Mouse (Mus musculus): ENCODE measurements at regions not wholly inside any gene's neighbourhood (a gene's known extent, or its start where the extent isn't known, plus 50 kb on each side); places are given as distances from the start of the nearest gene placed in this dataset.

DNA sequence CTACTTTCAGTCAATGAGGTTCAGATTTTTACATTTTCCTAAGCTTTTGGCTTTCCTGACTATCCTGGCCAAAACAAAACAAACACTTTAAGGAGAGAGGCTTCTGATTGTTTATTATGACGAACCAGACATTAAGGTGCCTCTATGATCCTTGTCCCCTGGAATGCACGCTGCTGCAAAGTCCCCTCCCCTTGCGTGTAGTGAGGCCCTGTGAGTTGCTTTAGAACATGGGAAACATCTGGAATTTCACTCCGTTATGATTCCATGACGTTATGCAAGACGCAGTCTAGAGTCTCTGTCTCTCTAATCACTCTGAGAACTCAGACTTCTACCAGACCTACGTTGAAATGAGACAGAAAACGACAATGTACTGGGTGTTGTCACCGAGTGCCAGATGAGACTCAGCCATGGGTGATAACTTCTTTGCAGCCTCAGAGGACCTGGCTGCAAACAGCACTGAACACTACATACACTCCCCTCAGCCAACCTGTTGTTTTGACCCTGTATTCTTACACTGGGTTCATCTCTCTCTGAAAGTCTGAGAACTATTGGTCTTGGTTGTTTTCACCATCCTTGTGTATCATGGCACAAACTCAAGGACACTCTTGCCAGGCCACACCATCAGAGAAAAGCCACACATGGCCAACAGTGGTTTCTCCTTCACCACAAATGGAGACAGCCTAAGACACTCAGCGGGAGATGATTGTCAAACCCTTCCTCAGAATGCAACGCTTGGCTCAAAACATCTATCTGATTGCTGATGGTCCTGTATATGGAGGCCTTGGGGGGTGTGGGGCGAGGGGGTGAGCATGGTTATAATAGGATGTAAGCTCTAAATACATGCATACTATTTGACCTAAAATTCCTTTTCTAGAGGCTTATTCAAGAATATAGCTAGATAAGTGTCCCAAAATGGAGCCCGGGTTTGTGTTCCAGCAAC lies 236.5 kb upstream of the Klf3 start:
- WGBS, result 94% methylated on average over 13 of the region's 13 CpGs

DNA sequence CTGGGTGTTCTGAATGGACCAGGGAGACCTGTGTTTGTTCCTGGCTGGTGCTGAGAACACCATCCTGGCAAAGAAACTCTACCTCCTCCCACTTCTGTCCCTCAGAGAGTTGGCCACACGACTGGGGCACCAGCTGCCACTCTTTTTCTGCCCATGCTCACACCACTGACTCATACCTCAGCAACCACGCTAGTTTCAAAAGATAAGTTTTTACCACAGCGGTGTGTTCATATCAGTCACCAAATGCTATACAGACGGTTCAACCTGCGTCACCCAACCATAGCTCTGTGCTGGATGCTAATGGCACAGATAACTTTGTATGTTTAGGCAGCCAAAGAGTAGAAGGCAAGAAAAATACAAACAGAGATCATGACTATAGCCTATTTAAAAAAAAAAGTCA lies 235.4 kb upstream of the Klf3 start:
- DNase-seq, result no peak
- Histone ChIP-seq H3K9ac (no peak overlapping the region), H3K4me2 (ENCODE audit: low read depth) (no peak overlapping the region), H3K27me3 (ENCODE audit: insufficient read depth, low read length) (no peaks in the 10 kb centered on the region), H3K4me1 (ENCODE audit: insufficient read depth) (no peaks in the 10 kb centered on the region), H3K36me3 (ENCODE audit: insufficient read depth) (no peaks in the 10 kb centered on the region), H3K4me3 (ENCODE audit: low read depth, low read length) (no peak overlapping the region), H3K9me3 (ENCODE audit: low read length) (no peaks in the 10 kb centered on the region), H3K27ac (ENCODE audit: low read depth, low read length) (no peak overlapping the region)
- TF ChIP-seq CTCF (IDR thresholded peaks at IDR 0.05; ENCODE audit: low read depth), result no peak
- WGBS, result 88% methylated on average over 5 of the region's 5 CpGs
- ATAC-seq, result no peak

More for the DNA sequence above, 236.5 kb upstream of the Klf3 start:
- Histone ChIP-seq H3K9me3 (ENCODE audit: low read length) (no peaks in the 10 kb centered on the region), H3K27me3 (ENCODE audit: insufficient read depth, low read length) (no peaks in the 10 kb centered on the region), H3K4me2 (ENCODE audit: low read depth) (no peak overlapping the region), H3K4me1 (ENCODE audit: insufficient read depth) (no peaks in the 10 kb centered on the region), H3K27ac (ENCODE audit: low read depth, low read length) (no peak overlapping the region), H3K36me3 (ENCODE audit: insufficient read depth) (no peaks in the 10 kb centered on the region), H3K9ac (no peak overlapping the region), H3K4me3 (ENCODE audit: low read depth, low read length) (no peak overlapping the region)
- DNase-seq (no peak), ATAC-seq (no peak)
- TF ChIP-seq CTCF (IDR thresholded peaks at IDR 0.05; ENCODE audit: low read depth), result no peak

DNA sequence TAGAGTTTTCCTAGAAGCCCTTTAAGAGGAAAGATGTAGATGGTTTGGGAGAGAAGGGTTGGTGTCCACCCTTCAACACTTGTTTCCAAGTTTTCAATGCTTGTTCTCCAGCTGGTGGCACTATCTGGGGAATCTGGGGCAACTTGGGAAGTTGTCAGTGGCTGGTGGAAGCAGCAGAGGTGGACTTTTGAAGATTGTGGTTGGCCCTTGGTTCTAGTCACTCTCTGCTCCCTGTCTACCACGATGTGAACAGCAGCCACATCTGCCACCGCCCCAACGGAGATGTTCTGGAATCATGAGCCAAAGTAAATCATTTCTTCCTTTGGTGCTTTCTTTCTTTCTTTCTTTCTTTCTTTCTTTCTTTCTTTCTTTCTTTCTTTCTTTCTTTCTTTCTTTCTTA lies 234.9 kb upstream of the Klf3 start:
- Histone ChIP-seq H3K27me3 (ENCODE audit: insufficient read depth, low read length) (no peaks in the 10 kb centered on the region), H3K27ac (ENCODE audit: low read depth, low read length) (no peak overlapping the region), H3K36me3 (ENCODE audit: insufficient read depth) (no peaks in the 10 kb centered on the region), H3K4me3 (ENCODE audit: low read depth, low read length) (no peak overlapping the region), H3K9me3 (ENCODE audit: low read length) (no peaks in the 10 kb centered on the region), H3K9ac (no peak overlapping the region), H3K4me1 (ENCODE audit: insufficient read depth) (no peaks in the 10 kb centered on the region), H3K4me2 (ENCODE audit: low read depth) (no peak overlapping the region)
- no peak for DNase-seq
- TF ChIP-seq CTCF (IDR thresholded peaks at IDR 0.05; ENCODE audit: low read depth), result no peak
- WGBS, result 90% methylated on average over 3 of the region's 3 CpGs
- no peak for ATAC-seq

DNA sequence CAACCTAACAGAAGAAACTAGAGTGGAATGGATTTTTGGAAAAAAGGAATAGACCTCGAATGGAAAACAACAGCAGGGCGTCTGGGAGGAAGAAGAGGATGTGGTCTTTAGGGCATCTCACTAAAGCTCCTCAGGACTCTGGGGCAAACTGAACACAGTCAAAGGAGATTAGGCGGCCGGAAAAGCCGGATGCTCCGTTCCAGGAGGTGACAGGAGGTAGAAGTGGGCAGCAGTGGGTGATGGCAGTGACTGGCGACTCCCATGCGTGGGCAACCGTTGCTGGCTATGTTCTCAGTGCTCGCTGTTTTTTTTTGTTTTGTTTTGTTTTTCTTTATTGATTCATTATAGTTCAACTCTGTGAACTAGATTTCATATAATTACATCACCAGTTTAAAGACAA lies 228.8 kb upstream of the Klf3 start:
- H3K4me3 ChIP-seq (ENCODE audit: low read depth, low read length), result no peak overlapping the region
- no peaks in the 10 kb centered on the region for H3K9me3 ChIP-seq (ENCODE audit: low read length)
- H3K27ac ChIP-seq (ENCODE audit: low read depth, low read length), result no peak overlapping the region
- H3K4me1 ChIP-seq (ENCODE audit: insufficient read depth), result no peaks in the 10 kb centered on the region
- H3K36me3 ChIP-seq (ENCODE audit: insufficient read depth), result no peaks in the 10 kb centered on the region
- 91% methylated on average over 10 of the region's 10 CpGs for WGBS
- DNase-seq (no peak), ATAC-seq (no peak)
- no peak for TF ChIP-seq CTCF (IDR thresholded peaks at IDR 0.05; ENCODE audit: low read depth)
- no peaks in the 10 kb centered on the region for H3K27me3 ChIP-seq (ENCODE audit: insufficient read depth, low read length)
- H3K4me2 ChIP-seq (ENCODE audit: low read depth), result no peak overlapping the region
- H3K9ac ChIP-seq, result no peak overlapping the region

DNA sequence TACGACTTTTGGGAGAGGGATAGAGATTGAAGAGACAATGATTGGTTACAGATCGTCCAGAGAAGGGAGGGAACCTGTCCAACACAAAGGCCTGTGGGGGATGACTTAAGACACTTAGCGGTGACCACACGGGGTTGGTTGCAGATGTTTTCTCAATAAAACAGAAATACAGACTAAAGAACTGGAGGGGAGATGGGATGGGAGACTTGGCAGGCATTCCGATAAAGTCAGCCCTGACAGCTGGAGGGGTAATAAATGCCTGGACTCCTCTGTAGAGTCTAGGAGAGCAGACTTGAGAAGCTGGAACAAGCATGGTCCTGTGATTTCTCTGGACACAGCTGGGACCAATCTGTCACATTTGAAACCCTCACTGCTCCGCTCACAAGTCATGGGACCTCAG lies 227.3 kb upstream of the Klf3 start:
- H3K9me3 ChIP-seq (ENCODE audit: low read length), result no peaks in the 10 kb centered on the region
- no peak overlapping the region for H3K4me3 ChIP-seq (ENCODE audit: low read depth, low read length)
- no peaks in the 10 kb centered on the region for H3K36me3 ChIP-seq (ENCODE audit: insufficient read depth)
- H3K4me1 ChIP-seq (ENCODE audit: insufficient read depth), result 0 out of 2 replicates have a peak, but pooled peaks cover 3% of the 10 kb centered on the region
- no peak for TF ChIP-seq CTCF (IDR thresholded peaks at IDR 0.05; ENCODE audit: low read depth)
- no peaks in the 10 kb centered on the region for H3K27me3 ChIP-seq (ENCODE audit: insufficient read depth, low read length)
- no peak overlapping the region for H3K9ac ChIP-seq
- DNase-seq, result no peak
- H3K4me2 ChIP-seq (ENCODE audit: low read depth), result no peak overlapping the region
- H3K27ac ChIP-seq (ENCODE audit: low read depth, low read length), result no peak overlapping the region
- ATAC-seq, result no peak
- 86% methylated on average over 6 of the region's 6 CpGs for WGBS

DNA sequence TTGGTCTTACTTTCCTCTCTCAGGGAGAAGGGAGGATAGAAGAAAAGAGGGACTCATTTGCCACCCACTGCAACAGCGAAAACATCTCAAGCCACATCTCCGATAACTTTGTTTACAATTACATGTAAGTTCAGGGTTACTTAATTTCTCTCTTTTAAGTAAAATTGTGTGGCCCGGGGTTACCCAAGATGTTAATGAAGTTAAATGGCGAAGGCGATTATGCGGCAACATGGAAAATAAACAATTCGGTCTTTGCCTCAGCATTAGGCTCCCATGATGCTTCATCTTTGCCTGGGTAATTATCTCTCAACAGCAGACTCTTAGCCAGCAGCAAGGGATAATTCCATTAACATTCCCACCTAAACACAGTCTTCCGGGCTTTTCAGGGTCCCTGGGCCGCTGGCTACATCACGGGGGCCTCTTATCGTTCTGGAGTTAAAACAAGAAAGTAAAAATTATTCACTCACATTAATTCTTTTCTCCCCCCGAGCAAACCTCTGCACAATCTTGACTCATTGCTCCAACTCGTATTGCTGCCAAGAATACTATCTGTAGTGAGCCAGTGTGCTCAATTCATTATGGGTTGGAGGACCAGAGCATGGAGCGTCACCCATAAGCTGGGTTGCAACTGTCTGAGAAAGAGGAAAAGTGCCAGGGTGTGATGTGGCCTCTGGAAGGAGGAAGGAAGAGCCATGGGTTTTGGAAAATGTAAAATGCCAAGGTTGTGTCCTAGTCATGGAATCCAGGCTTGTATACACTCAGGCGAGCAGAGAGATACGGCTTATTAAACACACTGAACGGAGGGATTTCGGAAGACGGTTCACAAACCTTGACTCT lies 226.5 kb upstream of the Klf3 start:
- no peak overlapping the region for H3K27ac ChIP-seq (ENCODE audit: low read depth, low read length)
- no peak for ATAC-seq

DNA sequence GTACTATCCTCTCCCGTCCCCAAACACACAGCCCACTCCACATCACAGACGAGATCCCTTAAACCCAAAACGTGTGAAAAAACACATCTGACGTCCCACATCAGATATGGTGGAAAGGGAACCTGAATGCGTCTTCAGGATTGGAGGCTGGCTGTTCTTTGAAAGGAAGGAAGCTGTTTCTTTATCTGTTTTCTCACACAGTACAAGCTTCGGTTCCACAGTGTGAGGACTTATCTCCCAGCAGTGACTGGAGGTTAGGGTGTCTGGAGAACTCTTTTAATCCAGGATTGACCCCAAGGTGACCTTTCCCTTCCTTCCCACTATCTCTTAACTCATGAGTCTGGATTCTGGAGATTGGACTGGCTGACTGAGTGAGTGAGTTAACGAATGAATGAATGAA lies 225.8 kb upstream of the Klf3 start:
- TF ChIP-seq CTCF (IDR thresholded peaks at IDR 0.05; ENCODE audit: low read depth), result no peak
- DNase-seq (no peak), ATAC-seq (no peak)
- no peak overlapping the region for H3K4me2 ChIP-seq (ENCODE audit: low read depth)
- H3K4me1 ChIP-seq (ENCODE audit: insufficient read depth), result 0 out of 2 replicates have a peak, but pooled peaks cover 3% of the 10 kb centered on the region
- H3K9ac ChIP-seq, result no peak overlapping the region
- H3K36me3 ChIP-seq (ENCODE audit: insufficient read depth), result no peaks in the 10 kb centered on the region
- H3K27ac ChIP-seq (ENCODE audit: low read depth, low read length), result no peak overlapping the region
- WGBS, result 70% methylated on average over 7 of the region's 7 CpGs
- no peaks in the 10 kb centered on the region for H3K9me3 ChIP-seq (ENCODE audit: low read length)
- no peaks in the 10 kb centered on the region for H3K27me3 ChIP-seq (ENCODE audit: insufficient read depth, low read length)
- H3K4me3 ChIP-seq (ENCODE audit: low read depth, low read length), result no peak overlapping the region

More for the DNA sequence above, 226.5 kb upstream of the Klf3 start:
- Histone ChIP-seq H3K9me3 (ENCODE audit: low read length) (no peaks in the 10 kb centered on the region), H3K27me3 (ENCODE audit: insufficient read depth, low read length) (no peaks in the 10 kb centered on the region), H3K9ac (no peak overlapping the region), H3K36me3 (ENCODE audit: insufficient read depth) (no peaks in the 10 kb centered on the region), H3K4me1 (ENCODE audit: insufficient read depth) (0 out of 2 replicates have a peak, but pooled peaks cover 3% of the 10 kb centered on the region), H3K4me2 (ENCODE audit: low read depth) (no peak overlapping the region), H3K4me3 (ENCODE audit: low read depth, low read length) (no peak overlapping the region)
- TF ChIP-seq CTCF (IDR thresholded peaks at IDR 0.05; ENCODE audit: low read depth), result no peak
- no peak for DNase-seq
- 78% methylated on average over 19 of the region's 19 CpGs for WGBS

Measured in forebrain, postnatal 0 days (tissue).